Mouse (Mus musculus): ENCODE data around the gene Bnc2. TPM values are rescaled to one million over a fixed set of nuclear protein-coding genes. Genes with fewer than 3 reads are reported as not detected.

Gene Bnc2
- total RNA-seq, 2 experiments from 2014 or later, result 0.76 to 1.0 TPM

DNA sequence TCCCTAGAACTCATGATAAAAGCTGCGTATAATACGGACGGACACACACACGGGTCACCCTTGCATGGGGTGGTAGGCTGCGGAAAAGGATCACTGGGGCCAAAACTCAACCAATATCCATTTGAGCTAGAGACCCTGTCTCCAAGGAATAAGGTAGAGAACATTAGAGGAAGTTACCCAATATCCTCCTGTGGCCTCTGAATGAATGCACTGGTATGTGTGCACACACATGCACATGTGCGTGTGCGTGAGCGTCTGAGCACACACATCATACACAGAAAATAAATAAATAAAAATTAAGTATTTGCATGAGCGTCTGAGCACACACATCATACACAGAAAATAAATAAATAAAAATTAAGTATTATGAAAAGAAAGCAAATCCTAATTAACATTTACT is 241.8 kb downstream of the Bnc2 start:
- DNase-seq (ENCODE audit: low spot score in 2 of 2), result no peak

DNA sequence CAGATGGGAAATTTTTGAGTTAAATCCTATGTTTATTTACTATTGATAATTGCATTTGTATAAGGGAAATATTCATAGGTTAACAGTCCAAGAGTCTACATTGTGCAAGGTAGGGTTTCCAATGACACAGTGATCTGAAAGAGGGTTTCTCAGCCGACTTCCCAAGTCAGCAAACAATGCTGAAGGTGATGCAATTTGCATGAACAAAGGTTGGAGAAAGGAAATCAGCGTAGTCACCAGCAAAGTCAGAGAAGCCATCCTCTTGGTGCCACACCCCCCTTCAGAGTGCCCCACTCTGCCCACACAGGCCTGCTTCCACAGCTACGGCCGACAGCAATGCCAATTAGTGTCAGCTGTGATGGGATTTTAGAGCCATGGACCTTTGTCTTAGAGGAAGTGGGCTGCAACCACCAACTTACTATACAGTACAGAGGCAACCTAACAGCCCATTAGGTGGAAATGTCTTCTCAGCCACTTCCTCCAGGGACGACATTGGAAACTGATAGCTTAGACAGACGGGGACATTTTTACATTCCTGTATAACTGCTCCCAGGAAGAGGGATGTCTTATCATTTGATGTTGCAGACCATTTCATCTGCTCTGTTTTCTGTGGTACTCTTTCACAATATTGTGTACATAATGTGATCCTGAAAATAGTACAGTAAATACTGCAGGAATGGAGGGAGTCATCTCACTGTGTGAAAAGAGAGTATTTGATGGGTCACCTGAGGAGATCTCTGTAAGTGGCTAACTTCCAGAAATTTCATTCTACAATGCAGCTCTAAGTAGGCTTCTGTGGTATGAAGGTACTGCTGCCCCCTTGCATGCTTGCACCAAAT is 243.2 kb downstream of the Bnc2 start:
- DNase-seq (ENCODE audit: low spot score in 2 of 2), result no peak

DNA sequence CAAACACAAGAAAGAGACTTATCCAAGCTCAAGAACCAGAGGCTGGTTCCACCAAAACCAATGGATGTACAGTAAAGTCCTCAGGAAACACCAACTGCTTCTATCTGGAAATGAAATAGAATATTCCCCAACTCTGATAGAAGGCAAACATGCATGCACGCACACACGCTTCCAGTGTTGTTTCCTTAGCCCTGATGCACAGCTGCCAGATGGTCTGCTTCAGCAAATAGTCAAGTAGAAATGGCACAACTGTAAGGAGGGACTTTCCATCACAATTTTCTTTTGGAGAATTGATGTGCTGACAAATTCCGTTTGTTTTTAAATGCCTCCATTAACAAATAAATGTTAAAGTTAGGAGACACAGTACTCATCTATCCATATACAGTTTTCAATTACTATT is 247.1 kb downstream of the Bnc2 start:
- DNase-seq (ENCODE audit: low spot score in 2 of 2), result no peak

- DNase-seq (ENCODE audit: low spot score in 2 of 2), result no peak
Observed at GRCm38 (mm10) chr4:84411431-84411830, 263.6 kb downstream of the Bnc2 start.

DNA sequence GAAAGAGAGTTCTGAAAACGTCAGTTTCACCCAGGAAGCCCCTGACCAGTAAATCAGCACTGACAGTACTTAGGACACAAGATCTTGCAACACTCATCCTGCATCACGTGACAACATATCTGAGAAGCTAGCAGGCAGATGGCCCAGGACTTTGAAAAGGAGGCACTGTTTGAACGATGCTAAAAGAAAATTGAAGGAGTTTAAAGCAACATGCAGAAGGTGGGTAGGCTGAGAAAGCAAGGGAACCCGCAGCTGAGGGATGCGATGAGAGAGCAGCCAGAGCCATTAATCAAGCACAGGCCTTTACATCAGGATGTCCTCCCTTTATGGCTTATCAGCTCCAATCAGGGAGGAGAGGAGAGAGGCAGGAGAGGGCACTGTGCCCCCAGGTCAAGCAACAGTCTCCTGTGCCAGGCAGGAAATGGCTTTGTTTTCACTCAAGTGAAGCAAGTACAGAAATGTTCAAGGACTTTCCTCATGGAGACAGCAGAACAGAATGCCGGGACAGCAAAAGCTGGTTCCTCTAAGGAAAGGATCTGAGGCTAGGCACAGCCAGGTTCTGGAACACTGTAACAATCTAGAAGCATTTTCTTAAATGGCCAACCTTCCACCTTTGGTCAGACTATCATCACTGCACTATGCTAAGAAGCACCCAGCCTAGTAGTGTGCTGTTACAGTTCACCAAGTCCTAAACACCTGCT is 267.6 kb downstream of the Bnc2 start:
- peak in 1 of 2 experiments; percentile 21 for DNase-seq (ENCODE audit: low spot score in 2 of 2)

GRCm38 (mm10) chr4:84403356-84404145 is 271.5 kb downstream of the Bnc2 start:
- no peak for DNase-seq (ENCODE audit: low spot score in 2 of 2)

GRCm38 (mm10) chr4:84388991-84389390 is 286.1 kb downstream of the Bnc2 start:
- DNase-seq (ENCODE audit: low spot score in 2 of 2), result no peak

DNA sequence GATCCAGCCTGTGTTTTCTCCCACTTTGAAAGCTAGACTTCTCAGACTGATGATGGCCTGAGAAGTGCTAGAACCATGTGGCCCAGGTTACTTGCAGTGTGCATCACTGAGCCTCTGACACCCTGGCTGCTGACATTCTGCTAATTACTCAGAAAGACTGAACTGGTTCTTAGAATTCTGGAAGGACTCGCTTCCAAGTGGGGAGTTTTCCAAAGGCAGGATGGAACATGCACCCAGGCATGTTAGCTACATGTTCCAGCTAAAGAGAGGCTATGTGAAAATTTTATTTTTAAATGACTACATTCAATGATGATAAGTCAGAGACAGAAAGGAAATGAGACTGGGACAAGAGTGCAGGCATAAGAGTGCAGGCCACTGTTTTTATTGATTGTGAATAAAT is 289.9 kb downstream of the Bnc2 start:
- DNase-seq (ENCODE audit: low spot score in 2 of 2), result no peak

- no peak for DNase-seq (ENCODE audit: low spot score in 2 of 2)
Observed at GRCm38 (mm10) chr4:84379289-84379688, 295.8 kb downstream of the Bnc2 start.

GRCm38 (mm10) chr4:84377513-84377912 is 297.6 kb downstream of the Bnc2 start:
- no peak for DNase-seq (ENCODE audit: low spot score in 2 of 2)

DNA sequence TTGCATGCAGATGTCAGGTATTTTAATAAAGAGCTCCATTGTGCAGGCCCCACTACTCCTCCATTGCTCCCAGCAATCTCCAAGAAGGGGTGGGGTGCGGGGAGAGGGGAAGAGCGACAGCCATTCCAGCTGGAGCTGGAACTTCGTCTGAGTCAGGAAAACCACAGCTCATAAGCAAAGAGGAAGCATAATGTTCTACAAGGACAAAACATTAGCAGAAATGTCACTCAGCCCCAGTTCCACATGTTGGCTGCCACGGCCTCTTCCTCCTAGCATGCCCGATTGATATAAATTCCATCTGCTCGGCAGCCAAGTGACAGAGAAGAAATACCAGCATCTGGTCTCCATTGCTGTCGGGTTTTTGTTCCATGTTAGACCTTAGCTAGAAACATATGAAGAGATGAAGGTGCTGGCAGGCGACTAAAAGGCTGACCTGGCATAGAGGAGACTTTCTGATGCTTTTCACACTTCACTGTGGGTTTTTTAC is 312.7 kb downstream of the Bnc2 start:
- DNase-seq (ENCODE audit: low spot score in 2 of 2), result peak in 1 of 2 experiments; percentile 13

- DNase-seq (ENCODE audit: low spot score in 2 of 2), result no peak
Observed at GRCm38 (mm10) chr4:84361165-84361564, 313.9 kb downstream of the Bnc2 start.

DNA sequence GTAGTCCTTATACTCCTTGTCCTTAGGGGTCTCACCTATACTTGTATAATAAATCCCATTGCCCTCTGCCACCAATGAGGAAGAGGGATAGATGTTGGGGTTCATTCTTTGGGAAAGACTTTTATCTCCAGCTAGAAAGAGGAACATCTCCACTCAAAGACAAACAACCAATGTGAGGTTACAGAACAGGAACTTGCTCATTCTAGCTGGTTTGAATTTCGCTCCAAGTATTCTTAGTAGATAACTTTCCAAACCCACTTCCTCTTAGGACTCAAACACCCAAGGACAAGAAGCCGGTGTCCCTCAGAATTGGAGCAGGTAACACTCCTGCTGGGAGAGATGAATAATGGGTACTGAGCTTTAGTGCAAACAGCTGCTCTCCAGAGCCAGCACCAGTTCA is 315.1 kb downstream of the Bnc2 start:
- no peak for DNase-seq (ENCODE audit: low spot score in 2 of 2)

DNA sequence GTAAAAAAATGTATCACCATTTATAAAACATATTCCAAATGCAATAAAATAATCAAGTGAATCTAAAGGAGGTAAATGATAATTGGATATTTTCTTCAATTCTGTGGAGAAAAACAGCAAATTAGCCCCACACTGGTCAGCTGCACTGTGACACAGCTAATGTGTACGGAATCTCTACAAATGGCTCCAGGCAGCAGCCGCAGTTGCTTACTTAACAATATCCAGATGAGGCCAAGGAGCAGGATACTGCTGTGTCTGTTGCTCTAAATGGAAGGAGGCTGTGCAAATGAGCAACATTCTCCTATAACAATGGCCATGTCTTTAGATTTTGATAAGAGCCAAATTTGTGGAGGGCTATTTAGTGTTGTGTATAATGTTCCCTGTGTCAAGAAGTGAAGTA is 316.9 kb downstream of the Bnc2 start:
- no peak for DNase-seq (ENCODE audit: low spot score in 2 of 2)

DNA sequence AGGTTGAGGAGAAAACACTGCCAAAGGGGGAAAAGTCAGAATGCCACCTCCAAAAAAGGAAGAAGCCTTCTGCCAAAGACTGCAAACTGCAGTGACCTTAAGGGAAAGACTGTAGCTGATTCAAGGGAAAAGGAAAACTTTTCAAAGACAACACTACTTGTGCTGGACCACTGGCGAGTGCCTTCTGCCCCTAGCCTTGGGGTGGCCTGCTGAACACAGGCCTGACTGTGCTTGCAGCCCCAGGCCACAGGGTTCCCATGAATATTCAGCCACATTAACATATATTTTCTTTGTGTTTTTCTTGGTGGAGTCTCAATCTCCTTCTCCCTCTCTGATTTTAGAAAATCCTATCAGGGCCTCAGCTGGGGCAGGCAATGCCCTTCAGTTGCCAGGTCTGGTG is 317.7 kb downstream of the Bnc2 start:
- no peak for DNase-seq (ENCODE audit: low spot score in 2 of 2)

GRCm38 (mm10) chr4:84356468-84357153 is 318.5 kb downstream of the Bnc2 start:
- no peak for DNase-seq (ENCODE audit: low spot score in 2 of 2)

DNA sequence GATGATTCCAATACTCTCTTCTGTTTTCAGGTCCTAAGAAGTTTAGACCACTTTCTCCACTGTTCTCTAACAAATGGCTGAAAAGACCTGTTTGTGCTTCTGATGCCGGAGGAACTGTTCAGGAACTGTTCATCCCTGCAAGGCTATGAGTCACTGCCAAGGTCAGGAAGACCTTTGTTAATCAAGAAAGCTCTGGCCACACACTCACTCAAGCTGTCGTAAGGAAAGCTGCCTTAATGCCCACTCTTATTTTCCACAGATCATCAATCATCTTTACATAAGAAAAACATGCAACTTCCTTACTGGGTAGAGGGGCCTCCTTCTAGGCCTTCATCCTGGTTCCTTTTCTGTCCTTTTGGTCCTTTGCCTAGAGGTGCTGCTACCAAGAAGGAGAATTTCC is 322.4 kb downstream of the Bnc2 start:
- DNase-seq (ENCODE audit: low spot score in 2 of 2), result no peak

GRCm38 (mm10) chr4:84349536-84349935 is 325.5 kb downstream of the Bnc2 start:
- no peak for DNase-seq (ENCODE audit: low spot score in 2 of 2)

GRCm38 (mm10) chr4:84339172-84339571 is 335.9 kb downstream of the Bnc2 start:
- no peak for DNase-seq (ENCODE audit: low spot score in 2 of 2)

DNA sequence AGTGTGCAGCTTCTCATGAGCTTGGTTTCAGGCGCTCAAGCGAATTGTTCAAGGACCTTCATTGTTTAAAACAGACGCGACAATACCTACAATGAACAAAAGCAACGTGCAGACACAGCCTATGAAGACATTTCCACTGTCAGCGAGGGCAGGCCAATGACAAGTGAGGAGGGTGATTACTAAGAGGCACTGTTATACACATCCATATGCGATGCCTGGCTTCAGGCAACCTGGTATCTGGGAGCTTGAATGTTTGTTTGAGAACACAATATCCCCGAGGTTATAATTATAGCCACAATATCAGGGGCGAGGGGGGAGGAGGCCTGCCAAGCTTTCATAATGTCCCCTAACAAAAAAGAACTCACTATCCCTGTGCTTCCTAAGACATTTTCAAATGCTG is 343.1 kb downstream of the Bnc2 start:
- DNase-seq (ENCODE audit: low spot score in 2 of 2), result peak in 1 of 2 experiments; percentile 9

- peak; percentile 5 to 40 for DNase-seq (ENCODE audit: low spot score in 2 of 2)
Observed at GRCm38 (mm10) chr4:84331450-84331849, 343.6 kb downstream of the Bnc2 start.
